Comparison of ENCODE assay signal across 7 mouse cellular contexts in genomic region chr11:100983125-100983777, GRCm38 (mm10). TPM values are rescaled to one million over a fixed set of nuclear protein-coding genes. Genes with fewer than 3 reads are reported as not detected.
A peak's percentile ranks its signal among the peaks of the same experiment; 100 is the strongest.
DNase-seq lines count a peak whose midpoint lies in the region; ATAC-seq lines count a peak whose summit lies in the region.

No protein-coding gene starts in this region.

- 0 out of 2 replicates have a peak, but pooled peaks cover 2% of the 10 kb centered on the region for H3K9me3 ChIP-seq in intestine, embryonic 16.5 days (ENCODE audit: control insufficient read depth, low read length)
- H3K9me3 ChIP-seq in limb, embryonic 12.5 days: no peaks in the 10 kb centered on the region
- no peaks in the 10 kb centered on the region for H3K9me3 ChIP-seq in midbrain, embryonic 13.5 days

- no peaks in the 10 kb centered on the region for H3K36me3 ChIP-seq in intestine, embryonic 16.5 days (ENCODE audit: control insufficient read depth, insufficient read depth, low read length)
- H3K36me3 ChIP-seq in limb, embryonic 12.5 days: no peaks in the 10 kb centered on the region
- no peaks in the 10 kb centered on the region for H3K36me3 ChIP-seq in midbrain, embryonic 13.5 days

- peak; percentile 84 to 86 for DNase-seq in adrenal gland, adult 18-20 months (ENCODE audit: low spot score in 2 of 2)
- DNase-seq in embryo, embryonic 10 days (ENCODE audit: low spot score): peak; percentile 93
- DNase-seq in gastrocnemius, postnatal 4 days (ENCODE audit: low spot score in 2 of 2): peak; percentile 73 to 86
- DNase-seq in spleen, adult 12 weeks (ENCODE audit: low spot score): peak; percentile 68

- H3K4me1 ChIP-seq in intestine, embryonic 16.5 days (ENCODE audit: control insufficient read depth, insufficient read depth, low read length): peaks cover 10% of the 10 kb centered on the region; the same call in 1 of the 2 replicates
- no peaks in the 10 kb centered on the region for H3K4me1 ChIP-seq in limb, embryonic 12.5 days (replicated peaks)
- H3K4me1 ChIP-seq in midbrain, embryonic 13.5 days (replicated peaks): peaks cover 5% of the 10 kb centered on the region

- H3K9ac ChIP-seq in intestine, embryonic 16.5 days (ENCODE audit: low read depth, low read length): peak overlapping the region; percentile 68
- H3K9ac ChIP-seq in limb, embryonic 12.5 days (replicated peaks): no peak overlapping the region; the same call in 1 of the 2 replicates
- H3K9ac ChIP-seq in midbrain, embryonic 13.5 days (replicated peaks): peak overlapping the region; percentile 53

- peak overlapping the region; percentile 46 for H3K4me3 ChIP-seq in intestine, embryonic 16.5 days (ENCODE audit: low read length)
- peak overlapping the region; percentile 34 for H3K4me3 ChIP-seq in limb, embryonic 12.5 days (replicated peaks)
- peak overlapping the region; percentile 34 for H3K4me3 ChIP-seq in midbrain, embryonic 13.5 days (replicated peaks)

- WGBS in intestine, embryonic 16.5 days: 3% methylated on average over 20 of the region's 20 CpGs
- 5% methylated on average over 20 of the region's 20 CpGs for WGBS in limb, embryonic 12.5 days
- WGBS in midbrain, embryonic 13.5 days: 2% methylated on average over 20 of the region's 20 CpGs

- no peak overlapping the region for H3K27ac ChIP-seq in intestine, embryonic 16.5 days (ENCODE audit: low read length)
- no peak overlapping the region for H3K27ac ChIP-seq in limb, embryonic 12.5 days
- no peak overlapping the region for H3K27ac ChIP-seq in midbrain, embryonic 13.5 days

- ATAC-seq in intestine, embryonic 16.5 days: peak; percentile 76
- ATAC-seq in limb, embryonic 12.5 days (ENCODE audit: insufficient number of reproducible peaks, insufficient read depth, low FRiP score, low TSS enrichment, low read depth): no peak
- ATAC-seq in midbrain, embryonic 13.5 days: peak; percentile 77

- H3K4me2 ChIP-seq in intestine, embryonic 16.5 days (ENCODE audit: low read depth, low read length): peak overlapping the region; percentile 74
- H3K4me2 ChIP-seq in limb, embryonic 12.5 days: peak overlapping the region; percentile 60
- H3K4me2 ChIP-seq in midbrain, embryonic 13.5 days (replicated peaks): peak overlapping the region; percentile 62

- H3K27me3 ChIP-seq in intestine, embryonic 16.5 days (replicated peaks; ENCODE audit: control insufficient read depth, insufficient read depth, low read length): no peaks in the 10 kb centered on the region
- peaks cover 28% of the 10 kb centered on the region for H3K27me3 ChIP-seq in limb, embryonic 12.5 days
- peaks cover 15% of the 10 kb centered on the region for H3K27me3 ChIP-seq in midbrain, embryonic 13.5 days

RNA-seq across cellular contexts. Expression of gene Cavin1, which starts 12.6 kb away (rescaled TPM):
- 100 to 1,000 TPM; 296 to 352 TPM for total RNA-seq in adrenal gland, adult 18-20 months (2021)
- 100 to 1,000 TPM; 385 to 413 TPM for total RNA-seq in gastrocnemius, postnatal 4 days (2021)
- 214 and 221 TPM in 2 replicates for polyA plus RNA-seq in intestine, embryonic 16.5 days (2015; fragmentation: Nextera tagmentation; extraction: Ambion mirVana)
- 38.4 and 48.2 TPM in 2 replicates for polyA plus RNA-seq in limb, embryonic 12.5 days (2016; fragmentation: Nextera tagmentation; extraction: Ambion mirVana)
- 28.3 and 30.4 TPM in 2 replicates for polyA plus RNA-seq in midbrain, embryonic 13.5 days (2015; fragmentation: Nextera tagmentation; extraction: Ambion mirVana)

RNA-seq across cellular contexts. Expression of gene Atp6v0a1, which starts 26.0 kb away (rescaled TPM):
- total RNA-seq in adrenal gland, adult 18-20 months (2021): 100 to 1,000 TPM; 120 to 176 TPM
- total RNA-seq in gastrocnemius, postnatal 4 days (2021): 10 to 100 TPM; 70.3 to 73.5 TPM
- 38.8 and 43.3 TPM in 2 replicates for polyA plus RNA-seq in intestine, embryonic 16.5 days (2015; fragmentation: Nextera tagmentation; extraction: Ambion mirVana)
- 26.9 and 29.4 TPM in 2 replicates for polyA plus RNA-seq in limb, embryonic 12.5 days (2016; fragmentation: Nextera tagmentation; extraction: Ambion mirVana)
- polyA plus RNA-seq in midbrain, embryonic 13.5 days (2015; fragmentation: Nextera tagmentation; extraction: Ambion mirVana): 87.6 and 90.8 TPM in 2 replicates

RNA-seq across cellular contexts. Expression of gene Stat3, which starts 43.9 kb away (rescaled TPM):
- 100 to 1,000 TPM in 1 of 2 experiments, 10 to 100 TPM in 1; 87.0 to 102 TPM for total RNA-seq in adrenal gland, adult 18-20 months (2021)
- total RNA-seq in gastrocnemius, postnatal 4 days (2021): 10 to 100 TPM; 71.5 to 75.1 TPM
- polyA plus RNA-seq in intestine, embryonic 16.5 days (2015; fragmentation: Nextera tagmentation; extraction: Ambion mirVana): 48.9 and 53.2 TPM in 2 replicates
- 40.5 and 40.8 TPM in 2 replicates for polyA plus RNA-seq in limb, embryonic 12.5 days (2016; fragmentation: Nextera tagmentation; extraction: Ambion mirVana)
- polyA plus RNA-seq in midbrain, embryonic 13.5 days (2015; fragmentation: Nextera tagmentation; extraction: Ambion mirVana): 28.7 and 34.3 TPM in 2 replicates
